Mouse (Mus musculus): ENCODE results near the gene Knop1. TPM values are rescaled to one million over a fixed set of nuclear protein-coding genes. Genes with fewer than 3 reads are reported as not detected.

The Knop1 gene
- polyA plus RNA-seq, 1 experiment from 2014 or later = 135 TPM

DNA sequence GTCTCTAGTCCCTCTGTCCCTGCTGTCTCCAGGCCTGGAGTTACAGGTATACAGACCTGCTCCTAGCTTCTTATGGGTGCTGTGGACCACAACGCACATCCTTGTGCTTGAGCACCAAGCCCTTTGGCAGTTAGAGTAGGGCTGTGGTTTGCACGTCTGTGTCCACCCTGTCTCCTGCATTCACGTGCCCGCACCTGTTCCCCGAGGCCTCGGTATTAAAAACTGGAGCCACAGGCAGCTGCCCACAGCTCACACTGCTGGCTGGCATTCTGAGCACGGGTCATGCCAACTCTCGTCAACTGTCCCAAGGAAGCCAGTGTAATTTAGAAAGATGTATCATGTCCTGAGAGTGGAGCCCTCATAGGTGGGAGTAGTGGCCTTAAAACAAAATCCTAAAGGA lies 60.3 kb downstream of the Knop1 start:
- H3K36me3 ChIP-seq = peaks cover 82% of the 10 kb centered on the region
- H3K27me3 ChIP-seq = no peaks in the 10 kb centered on the region
- H3K4me2 ChIP-seq = no peak overlapping the region
- H3K27ac ChIP-seq = no peak overlapping the region
- no peaks in the 10 kb centered on the region for H3K4me1 ChIP-seq
- no peak for ATAC-seq (ENCODE audit: insufficient number of reproducible peaks, insufficient read depth, low FRiP score, low TSS enrichment, low read depth)
- no peak overlapping the region for H3K4me3 ChIP-seq
- H3K9ac ChIP-seq = no peak overlapping the region
- 95% methylated on average over 8 of the region's 8 CpGs for whole genome bisulfite sequencing
- H3K9me3 ChIP-seq = no peaks in the 10 kb centered on the region

DNA sequence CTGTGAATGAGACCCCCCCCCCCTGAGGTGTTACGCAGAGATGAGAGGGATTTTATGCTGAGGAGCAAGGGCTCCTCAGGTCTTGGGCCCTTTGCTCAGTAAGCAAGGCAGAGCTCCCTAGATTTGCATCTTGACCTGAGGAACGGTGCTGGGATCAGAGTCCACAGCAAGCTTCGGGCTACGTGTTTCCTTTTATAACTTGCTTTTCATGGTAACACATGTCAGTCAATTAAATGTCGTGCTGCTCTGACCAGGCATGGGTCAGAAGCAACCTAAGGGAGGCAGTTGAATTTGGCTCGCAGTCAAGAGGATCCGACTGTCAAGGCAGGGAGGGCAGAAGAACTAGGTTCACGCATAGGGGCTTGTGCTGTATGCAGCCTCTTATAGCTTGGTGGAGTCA lies 62.2 kb downstream of the Knop1 start:
- WGBS = 82% methylated on average over 8 of the region's 8 CpGs
- Histone ChIP-seq H3K4me3 (no peak overlapping the region), H3K4me1 (no peaks in the 10 kb centered on the region), H3K9me3 (no peaks in the 10 kb centered on the region), H3K4me2 (no peak overlapping the region), H3K27me3 (no peaks in the 10 kb centered on the region), H3K9ac (no peak overlapping the region), H3K36me3 (peaks cover 78% of the 10 kb centered on the region), H3K27ac (no peak overlapping the region)
- no peak for ATAC-seq (ENCODE audit: insufficient number of reproducible peaks, insufficient read depth, low FRiP score, low TSS enrichment, low read depth)

Other genes with a start within 250 kb of the Knop1 start
- 70.4 and 71.3 TPM in 2 replicates for gene Gde1, start 150.5 kb downstream of the Knop1 start, polyA plus RNA-seq (2015; fragmentation: Nextera tagmentation; extraction: Ambion mirVana)
- gene Ccp110, start 143.7 kb downstream of the Knop1 start, polyA plus RNA-seq (2015; fragmentation: Nextera tagmentation; extraction: Ambion mirVana) = 21.3 and 29.7 TPM in 2 replicates
- 62.6 and 71.9 TPM in 2 replicates for gene Vps35l, start 116.0 kb downstream of the Knop1 start, polyA plus RNA-seq (2015; fragmentation: Nextera tagmentation; extraction: Ambion mirVana)
- 3.0 and 3.3 TPM in 2 replicates for gene Iqck, start 502 bp downstream of the Knop1 start, polyA plus RNA-seq (2015; fragmentation: Nextera tagmentation; extraction: Ambion mirVana)
- gene Gprc5b, start 139.0 kb upstream of the Knop1 start, polyA plus RNA-seq (2015; fragmentation: Nextera tagmentation; extraction: Ambion mirVana) = 9.7 and 11.5 TPM in 2 replicates

All from embryonic facial prominence, embryonic 13.5 days (tissue).